Mouse (Mus musculus) thymus, postnatal 4 days (tissue): ENCODE measurements around the gene Ephb4.

Experiments
- DNase-seq: peaks from one replicate; pipeline ENCODE4 v3.0.0; 2021

Gene Ephb4

DNA sequence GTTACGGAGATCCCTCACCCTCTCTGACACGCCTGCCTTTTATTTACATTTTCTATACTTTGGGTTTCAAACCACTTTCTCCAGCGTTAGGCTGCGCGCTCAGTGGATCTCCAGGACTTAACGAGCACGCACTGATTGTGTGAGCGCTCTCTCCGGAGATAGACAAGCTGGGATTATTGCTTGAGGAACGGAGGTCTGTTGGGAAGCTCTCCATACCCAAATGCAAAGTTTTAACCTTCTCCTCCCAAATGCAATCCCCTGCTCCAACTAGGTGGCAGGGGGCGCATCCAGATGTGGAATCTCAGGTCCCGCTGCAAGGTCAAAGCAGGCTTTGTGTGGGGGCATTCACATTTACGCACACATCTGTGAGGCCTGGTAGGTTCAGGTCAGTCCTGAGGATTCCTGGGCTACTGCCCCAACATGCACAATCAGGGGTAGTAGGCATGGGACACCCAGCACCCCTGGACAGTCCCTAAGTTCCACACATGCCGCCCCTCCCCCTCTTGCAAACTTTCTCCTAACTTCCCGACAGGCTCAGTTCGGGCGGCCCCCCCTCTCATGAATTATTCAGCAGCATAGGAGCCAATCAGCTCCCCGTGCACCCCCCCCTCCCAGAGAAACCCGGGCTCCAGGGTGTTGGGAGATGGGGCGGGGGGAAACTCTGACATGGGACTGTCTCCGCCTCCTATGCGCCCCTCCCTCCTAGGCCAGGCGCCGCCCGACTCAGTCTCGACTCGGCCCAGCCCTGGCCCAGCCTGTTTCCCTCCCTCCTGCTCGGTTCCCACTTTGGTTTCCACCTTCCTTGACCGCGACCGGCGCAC is at the start of gene Ephb4:
TSS of gene Ephb4 (plus strand) at position 726 of the 821 bp plus-strand sequence.
- DNase-seq: no peak

DNA sequence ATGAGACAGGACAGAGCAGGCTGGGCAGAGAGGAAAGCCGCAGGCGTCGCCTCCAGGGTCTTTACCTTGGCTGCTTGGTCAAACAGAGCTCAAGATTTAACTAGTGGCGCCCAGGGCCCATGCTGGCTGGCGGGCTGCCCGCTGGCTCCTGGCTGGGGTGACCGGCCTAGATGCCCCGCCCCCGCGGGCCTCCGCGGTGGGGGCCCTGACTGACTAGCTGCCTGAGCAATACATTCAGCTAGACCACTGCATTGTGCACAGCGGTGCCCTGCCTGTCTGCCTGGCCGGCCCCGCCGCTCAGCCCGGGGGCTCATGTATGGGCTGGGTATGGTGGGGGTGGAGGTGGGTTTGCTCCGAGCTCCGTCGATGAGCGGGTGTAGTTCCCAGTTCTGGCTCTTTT is 48.7 kb upstream of the Ephb4 start:
- DNase-seq: no peak

GRCm38 (mm10) chr5:137303609-137304008 is 46.3 kb upstream of the Ephb4 start:
- no peak for DNase-seq

GRCm38 (mm10) chr5:137304165-137304564 is 45.7 kb upstream of the Ephb4 start:
- no peak for DNase-seq

DNA sequence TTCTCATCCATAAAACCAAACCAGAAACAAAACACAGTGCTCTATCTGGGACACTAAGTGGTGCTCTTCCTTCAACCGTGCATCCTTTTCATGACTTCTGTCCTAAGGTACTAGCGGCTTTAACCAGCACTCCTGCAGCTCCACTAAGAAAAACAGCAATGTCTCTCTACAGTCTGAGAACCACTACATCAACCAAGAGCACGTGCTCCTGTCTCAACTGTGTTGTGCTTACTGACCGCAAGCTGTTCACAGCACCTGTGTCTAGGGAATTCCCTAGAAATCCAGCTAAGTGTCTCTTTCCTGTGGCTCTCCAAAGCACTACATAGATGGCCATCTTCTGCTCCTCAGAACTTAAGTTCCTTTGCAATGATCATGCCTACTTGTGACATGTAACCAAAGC is 45.1 kb upstream of the Ephb4 start:
- no peak for DNase-seq

DNA sequence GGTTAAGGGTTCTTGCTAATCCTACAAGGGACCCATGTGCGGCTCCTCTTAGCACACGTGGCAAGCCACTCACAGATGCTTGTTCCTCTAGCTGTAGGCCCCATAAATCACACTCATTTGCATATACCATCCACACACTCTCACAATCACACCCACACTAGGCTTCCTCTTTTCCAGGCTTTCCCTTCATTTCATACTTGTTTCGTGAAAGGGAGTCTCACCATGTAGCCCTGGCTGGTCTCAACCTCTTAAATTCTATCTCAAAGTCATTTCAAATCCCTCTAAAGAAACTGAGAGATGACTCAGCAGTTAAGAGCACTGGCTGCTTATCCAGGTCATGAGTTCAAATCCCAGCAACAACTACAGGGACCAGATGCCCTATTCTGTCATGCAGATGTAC is 44.1 kb upstream of the Ephb4 start:
- no peak for DNase-seq

GRCm38 (mm10) chr5:137306439-137307005 is 43.4 kb upstream of the Ephb4 start:
- no peak for DNase-seq

GRCm38 (mm10) chr5:137307071-137307912 is 42.6 kb upstream of the Ephb4 start, which contains the start of gene Srrt:
Gene Srrt (minus strand): TSS chr5:137307674.
- DNase-seq: peak; percentile 91

GRCm38 (mm10) chr5:137308356-137308755 is 41.6 kb upstream of the Ephb4 start:
- DNase-seq: no peak

DNA sequence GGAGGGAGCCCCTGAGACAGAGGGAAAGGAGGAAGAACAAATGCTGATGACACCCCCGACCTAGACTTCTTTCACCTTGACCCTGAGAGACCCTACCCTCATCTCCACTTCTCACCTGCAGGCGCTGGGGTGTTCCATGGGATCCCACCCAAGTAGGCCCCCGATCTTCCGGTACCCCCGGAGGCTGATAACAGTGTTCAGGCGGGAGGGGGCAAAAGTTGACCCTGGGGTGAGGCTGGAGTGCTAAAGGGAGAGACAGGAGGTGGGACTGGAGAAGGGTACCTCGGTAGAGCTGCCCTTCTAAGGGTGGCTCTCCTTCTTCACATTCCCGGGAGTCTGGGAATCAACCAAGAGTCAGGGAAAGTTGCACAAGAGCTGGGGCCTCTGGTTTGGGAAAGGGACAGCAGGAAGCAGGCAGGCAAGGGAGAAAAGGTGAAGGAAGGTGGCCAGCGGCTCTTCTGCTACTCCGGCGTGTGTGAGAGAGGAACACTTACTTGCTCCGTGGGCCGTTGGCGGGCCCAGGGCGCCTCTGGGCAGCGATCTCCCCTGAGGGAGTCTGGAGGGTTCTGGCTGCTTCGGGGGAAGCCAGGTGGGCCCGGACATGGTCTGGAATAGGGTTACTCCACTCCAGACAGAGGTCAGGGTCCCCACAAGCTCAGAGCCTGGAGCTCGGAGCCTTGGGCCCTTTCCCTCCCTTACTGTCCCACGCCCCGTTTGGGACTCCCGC is 36.3 kb upstream of the Ephb4 start:
- no peak for DNase-seq

DNA sequence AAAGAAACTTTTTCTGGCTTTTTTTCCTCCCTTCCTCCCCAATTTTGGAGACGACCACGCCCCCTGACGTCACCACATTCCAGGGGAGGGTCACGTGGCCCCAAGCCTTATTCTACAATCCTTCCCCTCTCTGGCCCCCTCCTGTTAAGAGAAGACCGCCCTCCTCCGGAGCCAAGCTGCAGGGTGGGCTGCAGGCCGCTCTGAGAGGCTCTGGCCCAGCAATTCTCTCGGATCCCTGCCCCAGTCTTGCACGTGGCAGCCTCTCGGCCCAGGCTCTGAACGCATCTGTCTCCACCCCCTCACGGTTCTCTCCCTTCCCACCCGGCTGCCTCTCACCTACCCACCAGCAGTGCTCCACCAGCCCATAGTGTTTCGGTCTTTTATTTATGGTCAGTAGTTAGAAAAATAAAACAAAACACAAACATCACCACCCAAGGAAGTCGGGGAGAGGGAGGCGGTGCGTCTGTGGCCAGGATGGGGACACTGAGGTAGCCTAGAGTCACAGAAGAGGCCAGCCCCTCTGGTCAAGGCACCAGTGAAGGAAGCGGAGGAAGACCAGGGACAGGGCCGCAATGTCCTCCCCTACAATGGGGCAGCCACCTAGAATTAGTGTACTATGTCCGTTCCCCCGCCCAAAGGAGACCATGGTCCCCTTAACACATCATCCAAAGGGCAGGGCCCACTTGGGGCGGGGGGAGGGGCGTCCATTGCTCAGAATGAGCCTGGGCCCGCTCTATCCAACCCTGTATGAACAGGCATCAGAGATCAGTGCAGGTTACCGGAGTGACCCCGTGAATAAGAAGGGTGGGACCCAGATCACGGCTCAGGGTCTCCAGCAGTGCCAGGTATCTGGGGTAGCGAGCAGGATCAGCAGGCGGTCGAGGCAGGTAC is 35.5 kb upstream of the Ephb4 start, which contains the start of gene Trip6:
TSS of gene Trip6 (minus strand) at position 212 of the 891 bp plus-strand sequence.
- DNase-seq: peak; percentile 59

DNA sequence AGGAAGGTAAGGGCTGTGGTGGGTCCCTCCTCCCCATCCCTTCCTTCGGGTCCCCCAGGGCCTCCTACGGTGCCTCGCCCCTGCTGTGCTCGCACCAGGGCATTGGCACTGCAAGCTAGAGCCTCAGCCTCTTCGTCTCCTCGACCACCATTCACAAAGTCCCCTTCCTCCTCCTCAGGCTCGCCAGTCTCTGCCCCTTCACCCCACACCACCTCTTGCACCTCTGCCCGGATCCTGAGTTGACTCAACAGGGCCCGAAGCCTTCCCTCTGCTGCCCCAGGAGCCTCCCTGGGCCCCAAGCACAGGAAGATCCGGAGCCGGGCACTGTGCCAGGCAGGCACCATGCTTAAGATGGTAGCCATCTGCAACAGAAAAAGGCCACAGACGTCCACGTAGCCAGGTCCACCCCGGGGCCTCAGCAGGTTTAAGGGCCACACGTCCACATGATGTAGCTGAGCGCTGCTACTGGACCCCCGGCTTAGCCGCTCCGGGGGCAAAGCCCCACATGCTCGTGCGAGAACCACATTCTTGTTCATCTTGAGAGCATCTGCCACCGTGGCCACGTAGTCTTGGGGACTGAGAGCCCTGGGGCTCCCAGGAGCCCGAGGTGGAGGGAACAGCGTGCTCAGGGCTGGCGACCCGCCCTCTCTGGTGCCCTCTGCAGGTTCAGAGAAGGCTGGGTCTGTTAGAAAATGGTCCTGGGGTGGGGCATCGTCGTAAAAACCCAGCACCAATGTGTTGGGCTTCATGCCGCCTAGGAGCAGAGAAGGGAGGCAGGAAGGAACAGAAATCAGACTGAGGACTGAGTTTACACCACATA is 34.6 kb upstream of the Ephb4 start:
- DNase-seq: peak; percentile 75

DNA sequence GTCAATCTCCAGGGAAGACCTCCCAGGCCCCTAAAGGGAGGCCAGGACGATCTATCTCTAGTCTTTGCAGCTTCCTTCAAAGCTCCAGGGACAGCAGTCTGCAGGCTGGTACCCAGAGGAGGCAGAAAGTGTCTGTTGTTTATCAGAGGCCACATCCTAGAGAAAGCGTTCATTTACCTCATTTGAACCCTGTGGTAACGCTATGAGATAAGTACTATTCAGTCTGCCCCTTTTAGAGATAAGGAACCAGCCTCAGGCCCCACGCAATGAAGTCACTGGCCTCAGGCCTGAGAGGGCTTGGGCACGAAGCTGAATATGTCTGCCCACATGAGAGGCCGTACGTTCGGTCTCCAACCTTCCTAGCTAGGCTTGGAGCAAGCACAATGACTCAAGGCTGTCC is 32.5 kb upstream of the Ephb4 start:
- DNase-seq: no peak

DNA sequence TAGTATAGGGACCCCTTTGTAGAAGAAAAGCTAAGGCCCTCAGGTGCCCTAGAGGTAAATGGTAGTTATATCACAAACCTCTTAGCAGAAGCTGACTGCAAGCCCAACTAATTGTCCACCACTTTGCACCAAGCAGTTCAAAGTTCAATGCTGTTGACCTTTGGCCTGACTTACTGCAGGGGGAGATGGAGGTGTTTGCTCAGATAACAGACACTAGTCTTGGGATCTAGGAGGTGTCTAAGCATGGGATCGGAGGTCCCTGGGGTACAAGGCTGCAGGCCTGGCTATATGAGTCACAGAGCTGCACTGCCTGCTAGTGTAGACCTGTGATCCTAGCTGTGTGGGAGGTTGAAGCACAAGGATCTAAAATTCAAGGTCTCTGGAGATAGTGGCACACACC is 31.3 kb upstream of the Ephb4 start:
- DNase-seq: no peak

GRCm38 (mm10) chr5:137320996-137321395 is 28.9 kb upstream of the Ephb4 start:
- no peak for DNase-seq

DNA sequence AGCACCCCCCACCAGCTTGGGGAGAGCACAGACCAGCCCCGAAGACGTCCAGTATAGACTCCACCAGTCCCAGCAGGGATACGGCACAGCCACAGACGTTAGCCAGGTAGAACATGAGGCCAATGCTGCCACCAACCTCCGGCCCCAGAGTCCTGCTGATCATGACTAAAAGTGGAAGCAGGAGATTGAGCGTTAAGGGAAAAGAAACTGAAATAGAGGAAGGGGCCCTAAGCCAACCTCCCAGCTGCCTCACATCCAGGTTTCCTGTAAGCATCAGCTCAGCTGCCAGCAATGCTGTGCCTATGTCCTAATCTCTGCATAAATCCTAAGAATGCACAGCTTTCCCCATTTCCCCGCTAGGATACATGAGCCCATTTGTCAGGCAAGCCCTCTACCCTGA is 19.0 kb upstream of the Ephb4 start:
- DNase-seq: no peak

- no peak for DNase-seq
These were observed 16.9 kb upstream of the Ephb4 start for GRCm38 (mm10) chr5:137332857-137333511.

GRCm38 (mm10) chr5:137333512-137334174 is 16.3 kb upstream of the Ephb4 start, which contains the start of gene Slc12a9:
Gene Slc12a9 (minus strand): TSS chr5:137333597.
- DNase-seq: peak; percentile 98

DNA sequence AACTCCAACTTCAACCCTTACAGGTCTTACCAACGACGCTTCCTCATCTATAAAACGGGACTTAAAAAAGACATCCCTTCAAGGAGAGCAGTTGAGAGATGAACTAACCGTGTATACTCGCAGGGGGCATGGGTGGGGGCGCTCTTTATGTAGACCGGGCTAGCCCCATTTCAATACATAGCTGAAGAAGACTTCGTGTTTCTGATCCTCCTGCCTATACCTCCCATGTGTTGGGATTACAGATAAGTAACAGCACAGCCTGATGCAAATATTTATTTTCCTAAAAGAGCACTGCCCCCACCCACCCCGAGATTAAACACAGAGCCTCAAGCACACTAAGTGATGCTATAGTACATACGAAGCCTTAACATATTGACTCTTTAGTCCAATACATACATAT is 15.6 kb upstream of the Ephb4 start:
- DNase-seq: no peak

DNA sequence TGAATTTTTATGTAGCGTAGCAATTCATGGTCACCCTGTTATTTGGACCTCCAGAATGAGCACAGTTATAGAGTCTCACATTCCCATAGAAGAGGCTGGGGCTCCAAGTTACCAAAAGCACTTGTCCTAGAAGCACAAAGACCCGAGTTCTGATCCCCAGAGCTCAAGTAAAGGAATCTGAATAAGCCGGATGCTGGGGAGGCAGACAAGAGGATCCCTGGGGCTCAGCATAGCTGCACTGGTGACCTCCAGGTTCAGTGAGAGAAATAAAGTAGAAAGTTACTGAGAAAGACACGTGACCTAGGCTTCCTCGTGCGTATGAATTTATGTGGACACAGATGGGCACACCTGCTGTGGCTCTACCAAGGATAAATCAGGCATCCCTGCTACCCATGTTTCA is 14.8 kb upstream of the Ephb4 start:
- DNase-seq: no peak
